Comparison of ENCODE assay signal across 8 mouse cellular contexts in the genomic region with DNA sequence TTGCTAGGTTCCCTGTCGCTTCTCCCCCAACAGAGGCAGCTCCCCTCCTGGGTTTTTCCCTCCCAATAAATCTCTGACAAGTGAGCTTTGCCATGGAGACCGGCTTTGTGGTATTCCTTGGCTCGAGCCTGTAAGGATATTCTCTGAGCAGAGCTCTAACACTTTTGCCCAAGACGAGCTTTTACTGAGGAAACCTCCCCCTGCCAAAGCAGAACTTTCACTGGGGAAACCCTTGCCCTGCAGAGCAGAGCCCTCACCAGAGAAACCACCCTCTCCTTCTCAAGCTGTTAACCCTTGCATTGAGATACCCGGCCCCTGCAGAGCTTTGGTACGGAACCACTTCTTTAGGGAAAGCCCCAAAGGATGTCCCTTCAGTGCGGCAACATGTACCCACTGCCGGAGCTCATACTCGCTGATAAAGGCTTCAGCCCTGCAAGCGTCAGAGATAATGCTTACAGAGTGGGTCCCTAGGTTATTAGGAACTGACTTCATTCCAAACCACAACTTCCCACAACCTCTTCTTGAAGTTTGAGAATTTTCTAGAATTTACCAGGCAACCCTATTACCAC. TPM values are rescaled to one million over a fixed set of nuclear protein-coding genes. Genes with fewer than 3 reads are reported as not detected.
DNase-seq lines count a peak whose midpoint lies in the region; ATAC-seq and TF ChIP-seq lines count a peak whose summit lies in the region.

No protein-coding gene starts in this region.

- H3K36me3 ChIP-seq in kidney, embryonic 16.5 days (ENCODE audit: insufficient read depth, low read length), result no peaks in the 10 kb centered on the region
- H3K36me3 ChIP-seq in limb, embryonic 10.5 days, result no peaks in the 10 kb centered on the region

- peak; percentile 54; the same call in 1 of the 2 replicates for ATAC-seq in kidney, embryonic 16.5 days (ENCODE audit: low FRiP score, low TSS enrichment)
- peak; percentile 61 for ATAC-seq in monocyte, adult 5-6 weeks (replicated peaks; ENCODE audit: insufficient number of reproducible peaks, low FRiP score, low TSS enrichment, poor library complexity, severe bottlenecking)

- no peak for DNase-seq in kidney, adult 11 months
- no peak for DNase-seq in limb, embryonic 10.5 days (ENCODE audit: low spot score)
- no peak for DNase-seq in cerebellum, adult 11 months
- no peak for DNase-seq in right cerebral cortex, postnatal 14 days
- no peak for DNase-seq in left cerebral cortex, adult 18-20 months (ENCODE audit: low spot score in 2 of 2)

- TF ChIP-seq CTCF in bone marrow macrophage, adult 2 months (IDR thresholded peaks at IDR 0.05; ENCODE audit: low read depth, low read length), result no peak

- WGBS in kidney, embryonic 16.5 days, result 39% methylated on average over 10 of the region's 10 CpGs
- 45% methylated on average over 10 of the region's 10 CpGs for WGBS in limb, embryonic 10.5 days

- TF ChIP-seq POLR2A in bone marrow macrophage, adult 2 months (IDR thresholded peaks at IDR 0.05; ENCODE audit: borderline replicate concordance, low read depth, low read length), result no peak

- peaks cover 28% of the 10 kb centered on the region for H3K4me1 ChIP-seq in kidney, embryonic 16.5 days (ENCODE audit: insufficient read depth, low read length)
- peaks cover 67% of the 10 kb centered on the region for H3K4me1 ChIP-seq in bone marrow macrophage, adult 2 months (ENCODE audit: control insufficient read depth, insufficient read depth, low read length)
- peaks cover 19% of the 10 kb centered on the region for H3K4me1 ChIP-seq in limb, embryonic 10.5 days

- H3K27ac ChIP-seq in kidney, embryonic 16.5 days (ENCODE audit: low read length), result 0 out of 2 replicates have a peak overlapping the region, but pooled peaks have one; percentile 4
- H3K27ac ChIP-seq in bone marrow macrophage, adult 2 months (ENCODE audit: insufficient read depth, low read depth, low read length), result peak overlapping the region; percentile 95
- H3K27ac ChIP-seq in limb, embryonic 10.5 days, result peak overlapping the region; percentile 1

- H3K4me2 ChIP-seq in kidney, embryonic 16.5 days (replicated peaks; ENCODE audit: low read depth, low read length), result no peak overlapping the region

- H3K9me3 ChIP-seq in kidney, embryonic 16.5 days (ENCODE audit: low read length), result no peaks in the 10 kb centered on the region
- no peaks in the 10 kb centered on the region for H3K9me3 ChIP-seq in limb, embryonic 10.5 days (replicated peaks)

- no peaks in the 10 kb centered on the region for H3K27me3 ChIP-seq in kidney, embryonic 16.5 days (ENCODE audit: insufficient read depth, low read length)
- no peaks in the 10 kb centered on the region for H3K27me3 ChIP-seq in limb, embryonic 10.5 days (ENCODE audit: low read depth, poor library complexity, severe bottlenecking)

- H3K4me3 ChIP-seq in kidney, embryonic 16.5 days (ENCODE audit: low read length), result no peak overlapping the region
- H3K4me3 ChIP-seq in bone marrow macrophage, adult 2 months (ENCODE audit: insufficient read depth, low read length), result peak overlapping the region; percentile 24; the same call in 1 of the 2 replicates
- no peak overlapping the region for H3K4me3 ChIP-seq in limb, embryonic 10.5 days

- no peak overlapping the region for H3K9ac ChIP-seq in kidney, embryonic 16.5 days (replicated peaks; ENCODE audit: low read length)

RNA-seq across cellular contexts. Expression of gene Tec, which starts 50.7 kb away (rescaled TPM):
- polyA plus RNA-seq in kidney, embryonic 16.5 days (2015; fragmentation: Nextera tagmentation; extraction: Ambion mirVana), result 11.2 and 12.1 TPM in 2 replicates
- polyA plus RNA-seq in bone marrow macrophage, adult 2 months (2012; ENCODE audit: insufficient read depth, insufficient read length, missing spikeins), result 68.4 and 71.7 TPM in 2 replicates
- 2.8 and 3.1 TPM in 2 replicates for polyA plus RNA-seq in limb, embryonic 10.5 days (2016; fragmentation: Nextera tagmentation; extraction: Ambion mirVana)
- total RNA-seq in monocyte, adult 5-6 weeks (2017), result 92.8 to 110 TPM (median 97.0 TPM) in 3 replicates
- total RNA-seq in left cerebral cortex, adult 18-20 months (2021), result 1 to 10 TPM; 2.4 to 3.0 TPM

Comparison
In these comparisons a context has a peak if more than half of its experiments do, and no peak if none do; other contexts are left out.
1. H3K27ac ChIP-seq: peak in every context shown above with its lines; median percentile 95 in bone marrow macrophage, adult 2 months; 4 in kidney, embryonic 16.5 days; 1 in limb, embryonic 10.5 days.